Mouse (Mus musculus) liver, adult 2 months (tissue): ENCODE data around the gene Thap2. TPM values are rescaled to one million over a fixed set of nuclear protein-coding genes. Genes with fewer than 3 reads are reported as not detected.

ENCODE experiments used
- DNase-seq: peaks from one replicate; pipeline ENCODE4 v3.0.0-alpha.2; 2011; ENCODE audit warnings: low read depth, low spot score; ENCODE audit errors: extremely low read depth
- H3K27ac ChIP-seq: fragments of 200-500 bp; replicated peaks from 2 replicates; pipeline ENCODE4 v1.5.1; 2012; ENCODE audit warnings: low read depth, mild to moderate bottlenecking, control low read depth, inconsistent platforms, low read length; ENCODE audit not compliant: insufficient read depth
- H3K27me3 ChIP-seq: fragments of 200-500 bp; 2 replicates; pipeline ENCODE4 v1.6.1; 2012; ENCODE audit warnings: mild to moderate bottlenecking, moderate library complexity, low read length, inconsistent platforms; ENCODE audit not compliant: control insufficient read depth, insufficient read depth
- H3K36me3 ChIP-seq: fragments of 200-500 bp; 2 replicates; pipeline ENCODE4 v1.6.1; 2012; ENCODE audit warnings: low read length, inconsistent platforms; ENCODE audit not compliant: control insufficient read depth, insufficient read depth
- H3K4me1 ChIP-seq: fragments of 200-500 bp; 2 replicates; pipeline ENCODE4 v1.6.1; 2011; ENCODE audit warnings: low read length; ENCODE audit not compliant: control insufficient read depth, insufficient read depth
- H3K4me3 ChIP-seq: fragments of 200-500 bp; 2 replicates; pipeline ENCODE4 v1.5.1; 2011; ENCODE audit warnings: low read depth, mild to moderate bottlenecking, control low read depth, low read length, moderate library complexity; ENCODE audit not compliant: insufficient read depth
- H3K79me2 ChIP-seq: fragments of 200-500 bp; 2 replicates; pipeline ENCODE4 v1.6.1; 2012; ENCODE audit warnings: inconsistent platforms, mild to moderate bottlenecking, low read length, moderate library complexity; ENCODE audit not compliant: control insufficient read depth, insufficient read depth
- H3K9ac ChIP-seq: fragments of 200-500 bp; 2 replicates; pipeline ENCODE4 v1.6.1; 2012; ENCODE audit warnings: low read depth, mild to moderate bottlenecking, control low read depth, inconsistent platforms, low read length
- CTCF ChIP-seq: fragments of 200-500 bp; IDR thresholded peaks from 2 replicates; pipeline ENCODE4 v1.5.1; 2011; ENCODE audit warnings: low read depth, low read length, control low read depth
- POLR2A ChIP-seq: fragments of 200-500 bp; IDR thresholded peaks from 2 replicates; pipeline ENCODE4 v1.6.1; 2011; ENCODE audit warnings: low read length, control low read depth; ENCODE audit not compliant: insufficient read depth; ENCODE audit errors: extremely low read depth
- WGBS: fragments of 180-500 bp; shearing (Covaris S2); methylation state at CpG from one replicate; pipeline ENCODE4 v1.1.7; 2018; 5-methylcytosine and 5-hydroxymethylcytosine counted together
- polyA plus RNA-seq: library from polyadenylated mRNA; depleted of rRNA; stranded (reverse); fragments of >200 nt; gene quantifications from 2 replicates; pipeline ENCODE4 v1.2.3, GENCODE M21; 2012
- total RNA-seq: library from RNA; depleted of rRNA; stranded (reverse); fragments of >200 nt; gene quantifications from 2 replicates; pipeline ENCODE4 v1.2.3, GENCODE M21; 2014

Gene Thap2
- total and polyA plus RNA-seq, 2 experiments: 3.8 to 6.6 TPM

GRCm38 (mm10) chr10:115359066-115359465, 25.2 kb downstream of the Thap2 start:
- Histone ChIP-seq H3K9ac (no peak overlapping the region; the same call in 1 of the 2 replicates), H3K4me1 (peaks cover 29% of the 10 kb centered on the region), H3K79me2 (peaks cover 11% of the 10 kb centered on the region; the same call in 1 of the 2 replicates), H3K27me3 (no peaks in the 10 kb centered on the region), H3K36me3 (peaks cover 8% of the 10 kb centered on the region), H3K4me3 (no peak overlapping the region), H3K27ac (peak overlapping the region; percentile 81)
- DNase-seq: peak; percentile 96
- WGBS: 24% methylated on average over 7 of the region's 7 CpGs
- TF ChIP-seq POLR2A (no peak), CTCF (peak; percentile 29; the same call in 1 of the 2 replicates)

DNA sequence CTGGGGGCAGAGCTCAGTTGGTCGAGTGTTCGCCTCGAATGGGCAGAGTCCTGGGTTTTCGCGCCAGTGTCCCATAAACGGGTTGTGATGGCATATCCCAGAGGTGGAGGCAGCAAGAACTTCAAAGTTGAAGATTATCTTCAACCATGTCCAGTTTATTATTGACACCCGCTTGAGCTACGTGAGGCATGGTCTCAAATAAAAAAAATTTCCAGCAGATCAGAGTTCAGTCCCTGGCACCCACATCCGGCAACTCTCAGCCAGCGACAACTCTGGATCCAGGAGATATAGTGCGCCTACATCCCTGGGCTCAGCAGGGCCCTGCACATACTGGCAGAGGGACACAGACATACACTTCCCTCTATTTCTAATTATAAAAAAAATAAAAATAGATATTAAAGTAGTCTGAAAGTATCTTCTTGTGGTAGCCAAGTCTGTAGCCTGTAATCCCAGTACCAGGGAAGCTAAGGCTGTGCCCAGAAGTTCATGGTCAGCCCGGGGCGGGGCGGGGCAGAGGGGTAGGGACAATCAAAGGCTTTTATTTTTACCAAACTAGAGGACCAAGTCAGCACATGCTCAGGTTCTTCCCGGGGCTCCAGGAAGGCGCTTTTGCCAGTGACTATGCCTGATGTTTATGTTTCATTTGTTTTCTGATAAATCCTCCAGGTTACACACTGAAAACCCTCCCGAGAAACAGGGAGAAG, 25.9 kb downstream of the Thap2 start:
- peaks cover 8% of the 10 kb centered on the region for H3K36me3 ChIP-seq
- peaks cover 11% of the 10 kb centered on the region; the same call in 1 of the 2 replicates for H3K79me2 ChIP-seq
- no peak overlapping the region; the same call in 1 of the 2 replicates for H3K9ac ChIP-seq
- peak overlapping the region; percentile 81 for H3K27ac ChIP-seq
- no peak for TF ChIP-seq POLR2A
- WGBS: 64% methylated on average over 17 of the region's 17 CpGs
- H3K27me3 ChIP-seq: no peaks in the 10 kb centered on the region
- peaks cover 28% of the 10 kb centered on the region for H3K4me1 ChIP-seq
- H3K4me3 ChIP-seq: no peak overlapping the region
- peak; percentile 75 for DNase-seq

DNA sequence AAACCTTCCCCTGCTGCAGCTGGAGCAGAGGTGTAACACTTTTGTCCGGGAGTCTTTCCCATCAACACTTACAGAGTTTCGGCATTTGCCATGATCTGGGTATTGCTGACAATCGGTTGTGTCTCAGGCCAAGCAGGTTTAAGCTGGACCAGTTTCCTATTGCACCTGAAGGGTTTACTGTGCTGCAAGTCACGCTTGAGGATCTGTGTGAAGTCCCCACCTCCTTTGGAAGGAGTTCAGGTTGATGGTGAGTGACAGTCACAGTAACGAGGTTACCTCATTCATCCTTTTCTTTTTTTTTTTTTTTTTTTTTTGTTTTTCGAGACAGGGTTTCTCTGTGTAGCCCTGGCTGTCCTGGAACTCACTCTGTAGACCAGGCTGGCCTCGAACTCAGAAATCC, 28.1 kb downstream of the Thap2 start:
- TF ChIP-seq POLR2A: no peak
- no peak for TF ChIP-seq CTCF
- no peak overlapping the region for H3K4me3 ChIP-seq
- H3K4me1 ChIP-seq: peaks cover 27% of the 10 kb centered on the region
- H3K79me2 ChIP-seq: peaks cover 10% of the 10 kb centered on the region; the same call in 1 of the 2 replicates
- H3K27ac ChIP-seq: peak overlapping the region; percentile 84
- peaks cover 9% of the 10 kb centered on the region for H3K36me3 ChIP-seq
- WGBS: 74% methylated on average over 6 of the region's 7 CpGs
- H3K9ac ChIP-seq: no peak overlapping the region
- H3K27me3 ChIP-seq: no peaks in the 10 kb centered on the region
- DNase-seq: peak; percentile 61

- peaks cover 9% of the 10 kb centered on the region for H3K36me3 ChIP-seq
- peaks cover 6% of the 10 kb centered on the region; the same call in 1 of the 2 replicates for H3K79me2 ChIP-seq
- H3K4me3 ChIP-seq: no peak overlapping the region
- peak; percentile 94 for DNase-seq
- H3K4me1 ChIP-seq: peaks cover 29% of the 10 kb centered on the region
- TF ChIP-seq CTCF (no peak), POLR2A (no peak)
- H3K27ac ChIP-seq: peak overlapping the region; percentile 75
- no peak overlapping the region for H3K9ac ChIP-seq
- H3K27me3 ChIP-seq: no peaks in the 10 kb centered on the region
- WGBS: 18% methylated on average over 6 of the region's 6 CpGs
Observed at GRCm38 (mm10) chr10:115355016-115355415, 29.2 kb downstream of the Thap2 start.

GRCm38 (mm10) chr10:115354553-115354952, 29.7 kb downstream of the Thap2 start:
- peak overlapping the region; percentile 75 for H3K27ac ChIP-seq
- TF ChIP-seq CTCF (no peak), POLR2A (no peak)
- WGBS: 82% methylated on average over 6 of the region's 6 CpGs
- DNase-seq: peak; percentile 32
- H3K4me3 ChIP-seq: no peak overlapping the region
- peaks cover 6% of the 10 kb centered on the region; the same call in 1 of the 2 replicates for H3K79me2 ChIP-seq
- peaks cover 30% of the 10 kb centered on the region for H3K4me1 ChIP-seq
- peaks cover 9% of the 10 kb centered on the region for H3K36me3 ChIP-seq
- no peaks in the 10 kb centered on the region for H3K27me3 ChIP-seq
- no peak overlapping the region for H3K9ac ChIP-seq
